Comparison of ENCODE assay signal across 8 mouse cellular contexts in the genomic region with DNA sequence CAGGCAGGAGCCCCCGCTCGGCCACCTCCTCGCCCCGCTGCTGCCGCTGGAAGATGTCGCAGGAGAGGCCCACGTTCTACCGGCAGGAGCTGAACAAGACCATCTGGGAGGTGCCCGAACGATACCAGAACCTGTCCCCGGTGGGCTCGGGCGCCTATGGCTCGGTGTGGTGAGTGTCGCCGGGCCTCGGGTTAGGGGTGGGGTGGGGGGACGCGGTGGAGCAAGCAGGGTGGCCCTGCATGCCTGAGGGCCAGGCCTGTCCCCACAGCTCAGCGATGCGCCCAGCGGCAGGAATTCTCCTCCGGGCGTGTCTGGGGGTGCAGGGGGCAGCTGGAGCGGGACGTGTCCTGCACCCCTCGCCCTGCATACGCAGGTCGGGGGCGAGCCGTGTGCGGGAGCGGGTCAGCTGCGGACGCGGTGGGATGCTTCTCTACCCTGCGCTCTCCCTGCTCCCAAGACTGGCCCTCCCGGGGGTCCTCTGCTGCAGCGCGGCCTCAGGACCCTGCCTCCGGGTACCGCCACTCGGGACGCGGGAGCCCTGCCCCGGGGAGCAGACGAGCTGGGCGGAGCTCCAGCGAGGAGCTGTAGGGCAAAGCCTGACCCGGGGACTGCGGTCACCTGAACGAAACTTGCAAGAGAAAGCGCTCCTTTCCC. TPM values are rescaled to one million over a fixed set of nuclear protein-coding genes. Genes with fewer than 3 reads are reported as not detected.
DNase-seq lines count a peak whose midpoint lies in the region; ATAC-seq lines count a peak whose summit lies in the region.

No protein-coding gene starts in this region.

- no peaks in the 10 kb centered on the region for H3K36me3 ChIP-seq in forebrain, embryonic 15.5 days
- no peaks in the 10 kb centered on the region for H3K36me3 ChIP-seq in hindbrain, embryonic 14.5 days (replicated peaks; ENCODE audit: control insufficient read depth, insufficient read depth)
- peaks cover 19% of the 10 kb centered on the region for H3K36me3 ChIP-seq in liver, embryonic 12.5 days
- H3K36me3 ChIP-seq in neural tube, embryonic 12.5 days: no peaks in the 10 kb centered on the region

- DNase-seq in left cerebral cortex, postnatal 36 days (ENCODE audit: low spot score in 2 of 2): peak; percentile 44 to 48
- no peak for DNase-seq in left cerebral cortex, adult 11 months (ENCODE audit: low spot score)
- peak; percentile 66 for DNase-seq in cerebellum, adult 11-12 months
- DNase-seq in hindbrain, embryonic 14.5 days (ENCODE audit: low spot score): no peak
- DNase-seq in testis, postnatal 14 days (ENCODE audit: low spot score): peak; percentile 64

- H3K27me3 ChIP-seq in forebrain, embryonic 15.5 days: 0 out of 2 replicates have a peak, but pooled peaks cover 3% of the 10 kb centered on the region
- peaks cover 9% of the 10 kb centered on the region for H3K27me3 ChIP-seq in hindbrain, embryonic 14.5 days (ENCODE audit: control insufficient read depth, insufficient read depth, low read length)
- H3K27me3 ChIP-seq in liver, embryonic 12.5 days (replicated peaks): no peaks in the 10 kb centered on the region
- H3K27me3 ChIP-seq in neural tube, embryonic 12.5 days (replicated peaks): peaks cover 7% of the 10 kb centered on the region

- under 1% methylated on average over 53 of the region's 53 CpGs for WGBS in forebrain, embryonic 15.5 days
- WGBS in hindbrain, embryonic 14.5 days: under 1% methylated on average over 53 of the region's 53 CpGs
- WGBS in liver, embryonic 12.5 days (ENCODE audit: insufficient replicate concordance): under 1% methylated on average over 53 of the region's 53 CpGs
- WGBS in neural tube, embryonic 12.5 days: under 1% methylated on average over 50 of the region's 53 CpGs

- peak; percentile 63 for ATAC-seq in forebrain, embryonic 15.5 days (replicated peaks)
- peak; percentile 41 for ATAC-seq in hindbrain, embryonic 14.5 days (ENCODE audit: low FRiP score)
- peak; percentile 56 for ATAC-seq in liver, embryonic 12.5 days
- peak; percentile 72 for ATAC-seq in neural tube, embryonic 12.5 days (ENCODE audit: low FRiP score, low read depth)

- intact Hi-C loops in left cerebral cortex, postnatal 36 days (cut with DNase I): loop anchor here (1.0 to 5.0 kb wide), 5 partner anchors 55 to 235 kb away; a partner anchor contains a TSS

- H3K4me2 ChIP-seq in forebrain, embryonic 15.5 days (replicated peaks): peak overlapping the region; percentile 54
- peak overlapping the region; percentile 77 for H3K4me2 ChIP-seq in hindbrain, embryonic 14.5 days (replicated peaks)
- H3K4me2 ChIP-seq in liver, embryonic 12.5 days: peak overlapping the region; percentile 79
- H3K4me2 ChIP-seq in neural tube, embryonic 12.5 days (replicated peaks): peak overlapping the region; percentile 77

- peak overlapping the region; percentile 93 for H3K9ac ChIP-seq in forebrain, embryonic 15.5 days (replicated peaks)
- peak overlapping the region; percentile 97 for H3K9ac ChIP-seq in hindbrain, embryonic 14.5 days
- H3K9ac ChIP-seq in liver, embryonic 12.5 days: peak overlapping the region; percentile 98
- H3K9ac ChIP-seq in neural tube, embryonic 12.5 days: peak overlapping the region; percentile 85

- H3K27ac ChIP-seq in forebrain, embryonic 15.5 days (replicated peaks): peak overlapping the region; percentile 94
- peak overlapping the region; percentile 96 for H3K27ac ChIP-seq in hindbrain, embryonic 14.5 days
- peak overlapping the region; percentile 95 for H3K27ac ChIP-seq in liver, embryonic 12.5 days
- peak overlapping the region; percentile 92 for H3K27ac ChIP-seq in neural tube, embryonic 12.5 days

- peaks cover 42% of the 10 kb centered on the region for H3K4me1 ChIP-seq in forebrain, embryonic 15.5 days
- H3K4me1 ChIP-seq in hindbrain, embryonic 14.5 days (replicated peaks; ENCODE audit: control insufficient read depth, insufficient read depth, low read length): peaks cover 15% of the 10 kb centered on the region
- H3K4me1 ChIP-seq in liver, embryonic 12.5 days: peaks cover 60% of the 10 kb centered on the region
- peaks cover 32% of the 10 kb centered on the region for H3K4me1 ChIP-seq in neural tube, embryonic 12.5 days

- H3K9me3 ChIP-seq in forebrain, embryonic 15.5 days: no peaks in the 10 kb centered on the region
- no peaks in the 10 kb centered on the region for H3K9me3 ChIP-seq in hindbrain, embryonic 14.5 days (ENCODE audit: control insufficient read depth, low read length)
- H3K9me3 ChIP-seq in liver, embryonic 12.5 days (replicated peaks): no peaks in the 10 kb centered on the region
- H3K9me3 ChIP-seq in neural tube, embryonic 12.5 days: no peaks in the 10 kb centered on the region

- H3K4me3 ChIP-seq in forebrain, embryonic 15.5 days: peak overlapping the region; percentile 95
- H3K4me3 ChIP-seq in hindbrain, embryonic 14.5 days (replicated peaks; ENCODE audit: low read length): peak overlapping the region; percentile 99
- H3K4me3 ChIP-seq in liver, embryonic 12.5 days: peak overlapping the region; percentile 95
- peak overlapping the region; percentile 97 for H3K4me3 ChIP-seq in neural tube, embryonic 12.5 days

RNA-seq across cellular contexts. Expression of a gene that starts 0.7 kb away (rescaled TPM):
- total RNA-seq in left cerebral cortex, postnatal 36 days (2021): 10 to 100 TPM; 86.6 to 86.8 TPM
- 29.2 and 30.7 TPM in 2 replicates for polyA plus RNA-seq in forebrain, embryonic 15.5 days (2015; fragmentation: Nextera tagmentation; extraction: Ambion mirVana)
- 34.1 and 36.5 TPM in 2 replicates for polyA plus RNA-seq in hindbrain, embryonic 14.5 days (2014; fragmentation: Nextera tagmentation; extraction: Ambion mirVana)
- polyA plus RNA-seq in liver, embryonic 12.5 days (2016; fragmentation: Nextera tagmentation; extraction: Ambion mirVana): 53.4 and 55.7 TPM in 2 replicates
- 40.8 and 42.7 TPM in 2 replicates for polyA plus RNA-seq in neural tube, embryonic 12.5 days (2016; fragmentation: Nextera tagmentation; extraction: Ambion mirVana)

RNA-seq across cellular contexts. Expression of a gene that starts 1.8 kb away (rescaled TPM):
- total RNA-seq in left cerebral cortex, postnatal 36 days (2021): 10 to 100 TPM in 1 of 2 experiments, 1 to 10 TPM in 1; 6.9 to 10.8 TPM
- polyA plus RNA-seq in forebrain, embryonic 15.5 days (2015; fragmentation: Nextera tagmentation; extraction: Ambion mirVana): 1.4 and 1.7 TPM in 2 replicates
- 1.8 and 2.3 TPM in 2 replicates for polyA plus RNA-seq in hindbrain, embryonic 14.5 days (2014; fragmentation: Nextera tagmentation; extraction: Ambion mirVana)
- 0.41 and 0.48 TPM in 2 replicates for polyA plus RNA-seq in liver, embryonic 12.5 days (2016; fragmentation: Nextera tagmentation; extraction: Ambion mirVana)
- polyA plus RNA-seq in neural tube, embryonic 12.5 days (2016; fragmentation: Nextera tagmentation; extraction: Ambion mirVana): 0.45 and 0.75 TPM in 2 replicates

RNA-seq across cellular contexts. Expression of a gene that starts 34.1 kb away (rescaled TPM):
- 1 to 10 TPM; 2.2 to 3.6 TPM for total RNA-seq in left cerebral cortex, postnatal 36 days (2021)
- polyA plus RNA-seq in forebrain, embryonic 15.5 days (2015; fragmentation: Nextera tagmentation; extraction: Ambion mirVana): 2.3 and 2.6 TPM in 2 replicates
- polyA plus RNA-seq in hindbrain, embryonic 14.5 days (2014; fragmentation: Nextera tagmentation; extraction: Ambion mirVana): 0.98 and 2.0 TPM in 2 replicates
- 2.5 and 3.1 TPM in 2 replicates for polyA plus RNA-seq in liver, embryonic 12.5 days (2016; fragmentation: Nextera tagmentation; extraction: Ambion mirVana)
- polyA plus RNA-seq in neural tube, embryonic 12.5 days (2016; fragmentation: Nextera tagmentation; extraction: Ambion mirVana): 2.6 and 3.3 TPM in 2 replicates

Comparison
In these comparisons a context has a peak if more than half of its experiments do, and no peak if none do; other contexts are left out.
1. DNase-seq: peak in left cerebral cortex, postnatal 36 days (2 of 2), cerebellum, adult 11-12 months (single experiment) and testis, postnatal 14 days (single experiment); none in left cerebral cortex, adult 11 months (single experiment) and hindbrain, embryonic 14.5 days (single experiment).
2. Peak in every context shown above with its lines, with median percentiles within 50 percentile points of each other: ATAC-seq, H3K27ac ChIP-seq, H3K4me2 ChIP-seq, H3K4me3 ChIP-seq and H3K9ac ChIP-seq.